ENCODE assay signal across 8 mouse cellular contexts in the genomic region with DNA sequence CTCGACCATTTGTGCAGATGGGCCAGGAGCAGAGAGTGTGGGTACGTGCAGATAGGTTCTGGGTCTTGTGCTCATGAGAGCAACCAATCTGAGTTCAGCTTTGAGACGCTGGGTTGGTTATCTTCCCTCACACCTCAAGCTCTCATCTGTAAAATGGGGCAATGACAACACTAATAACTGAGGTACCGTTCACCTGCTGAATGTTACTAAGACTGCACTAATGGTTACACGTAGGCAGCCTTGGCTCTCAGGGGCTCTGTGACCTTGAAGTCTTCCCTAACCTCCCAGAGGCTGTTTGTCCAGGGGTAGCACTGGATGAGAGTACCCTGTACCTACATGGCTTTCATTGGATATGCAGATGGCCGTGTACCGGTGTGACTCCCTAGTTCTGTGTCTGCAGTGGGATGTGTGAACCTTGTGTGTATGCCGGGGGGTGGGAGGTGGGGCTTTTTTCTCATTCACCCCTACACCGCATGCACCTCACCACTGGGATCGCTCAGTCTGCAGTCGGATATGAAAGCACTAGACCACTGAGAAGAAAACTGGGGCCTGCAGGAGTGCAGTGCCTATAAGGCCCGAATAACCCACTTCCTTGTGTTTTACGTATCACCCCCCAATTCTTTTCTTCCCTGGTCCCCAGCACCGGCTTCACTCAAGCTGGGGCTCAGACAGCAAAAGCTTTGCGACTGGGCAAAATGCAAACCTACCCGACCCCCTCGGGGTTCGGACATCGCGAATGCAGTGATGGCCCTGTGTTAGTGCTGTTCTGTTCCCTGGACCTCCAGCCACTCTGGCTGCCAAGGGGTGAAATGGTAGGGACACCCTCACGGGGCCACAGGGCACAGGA. TPM values are rescaled to one million over a fixed set of nuclear protein-coding genes. Genes with fewer than 3 reads are reported as not detected.
DNase-seq lines count a peak whose midpoint lies in the region; ATAC-seq and TF ChIP-seq lines count a peak whose summit lies in the region.

No protein-coding gene starts in this region.

- H3K27ac ChIP-seq in bone marrow, adult 2 months (ENCODE audit: control insufficient read depth, insufficient read depth, low read depth, low read length, poor library complexity) = peak overlapping the region; percentile 100
- peak overlapping the region; percentile 93 for H3K27ac ChIP-seq in heart, embryonic 16.5 days (ENCODE audit: low read length)
- H3K27ac ChIP-seq in liver, postnatal 0 days (ENCODE audit: low read depth) = peak overlapping the region; percentile 98

- no peak for TF ChIP-seq POLR2A in bone marrow, adult 2 months (IDR thresholded peaks at IDR 0.05; ENCODE audit: borderline replicate concordance, control insufficient read depth, low read depth, low read length)

- no peaks in the 10 kb centered on the region for H3K36me3 ChIP-seq in heart, embryonic 16.5 days (ENCODE audit: control insufficient read depth, insufficient read depth)
- no peaks in the 10 kb centered on the region for H3K36me3 ChIP-seq in liver, postnatal 0 days (replicated peaks; ENCODE audit: insufficient read depth, low read length)

- peak overlapping the region; percentile 99 for H3K4me3 ChIP-seq in bone marrow, adult 2 months (replicated peaks; ENCODE audit: control insufficient read depth, low read depth, low read length)
- peak overlapping the region; percentile 97 for H3K4me3 ChIP-seq in heart, embryonic 16.5 days (ENCODE audit: low read length)
- H3K4me3 ChIP-seq in liver, postnatal 0 days (ENCODE audit: low read depth, low read length) = peak overlapping the region; percentile 97

- no peak for TF ChIP-seq EP300 in liver, postnatal 0 days (IDR thresholded peaks at IDR 0.05; ENCODE audit: low read depth)

- H3K27me3 ChIP-seq in heart, embryonic 16.5 days (ENCODE audit: control insufficient read depth, insufficient read depth, low read length) = no peaks in the 10 kb centered on the region
- no peaks in the 10 kb centered on the region for H3K27me3 ChIP-seq in liver, postnatal 0 days (ENCODE audit: insufficient read depth, low read length)

- ATAC-seq in heart, embryonic 16.5 days (replicated peaks; ENCODE audit: extremely low read depth, insufficient read depth, low FRiP score) = no peak
- ATAC-seq in liver, postnatal 0 days = no peak
- no peak for ATAC-seq in monocyte, adult 5-6 weeks (replicated peaks; ENCODE audit: insufficient number of reproducible peaks, low FRiP score, low TSS enrichment, poor library complexity, severe bottlenecking)
- ATAC-seq in inflammation-experienced regulatory T-cells, adult 6 months = no peak

- no peak for TF ChIP-seq CTCF in bone marrow, adult 2 months (IDR thresholded peaks at IDR 0.05; ENCODE audit: control insufficient read depth, insufficient read depth, low read length)
- no peak for TF ChIP-seq CTCF in liver, postnatal 0 days (IDR thresholded peaks at IDR 0.05; ENCODE audit: low read depth)

- H3K9me3 ChIP-seq in heart, embryonic 16.5 days (replicated peaks; ENCODE audit: control insufficient read depth, low read length) = no peaks in the 10 kb centered on the region
- no peaks in the 10 kb centered on the region for H3K9me3 ChIP-seq in liver, postnatal 0 days (ENCODE audit: low read length)

- WGBS in bone marrow, adult 2 months = 6% methylated on average over 21 of the region's 21 CpGs
- 7% methylated on average over 21 of the region's 21 CpGs for WGBS in heart, embryonic 16.5 days
- 7% methylated on average over 21 of the region's 21 CpGs for WGBS in liver, postnatal 0 days (ENCODE audit: insufficient replicate concordance)

- H3K4me2 ChIP-seq in heart, embryonic 16.5 days (ENCODE audit: low read depth, low read length) = peak overlapping the region; percentile 98
- H3K4me2 ChIP-seq in liver, postnatal 0 days (ENCODE audit: low read depth, low read length) = peak overlapping the region; percentile 80

- peak; percentile 41 for DNase-seq in kidney, adult 9 months
- DNase-seq in kidney, postnatal 36 days = no peak
- DNase-seq in liver, postnatal 0 days = peak; percentile 29
- DNase-seq in cerebellum, adult 11 months = no peak

- peak overlapping the region; percentile 95 for H3K9ac ChIP-seq in heart, embryonic 16.5 days (ENCODE audit: low read length)
- H3K9ac ChIP-seq in liver, postnatal 0 days (replicated peaks) = peak overlapping the region; percentile 97

- peaks cover 8% of the 10 kb centered on the region for H3K4me1 ChIP-seq in bone marrow, adult 2 months (ENCODE audit: control insufficient read depth, insufficient read depth, low read length)
- peaks cover 38% of the 10 kb centered on the region for H3K4me1 ChIP-seq in heart, embryonic 16.5 days (ENCODE audit: control insufficient read depth, insufficient read depth, low read length)
- H3K4me1 ChIP-seq in liver, postnatal 0 days (ENCODE audit: insufficient read depth) = peaks cover 30% of the 10 kb centered on the region

RNA-seq across cellular contexts. Expression of a gene that starts 0.8 kb away (rescaled TPM):
- polyA plus RNA-seq in bone marrow, adult 2 months (2011; ENCODE audit: insufficient read depth, insufficient read length, low replicate concordance, missing spikeins) = 26.7 and 60.0 TPM in 2 replicates
- polyA plus RNA-seq in heart, embryonic 16.5 days (2015; fragmentation: Nextera tagmentation; extraction: Ambion mirVana) = 42.7 and 46.5 TPM in 2 replicates
- polyA plus RNA-seq in liver, postnatal 0 days (2015; fragmentation: Nextera tagmentation; extraction: Ambion mirVana) = 26.2 and 28.2 TPM in 2 replicates
- 17.1 to 52.7 TPM (median 36.1 TPM) in 3 replicates for total RNA-seq in monocyte, adult 5-6 weeks (2017)
- polyA plus RNA-seq in inflammation-experienced regulatory T-cells, adult 6 months (2017; shearing (Covaris generic)) = 10 to 100 TPM; 24.3 to 29.6 (median 28.6) TPM

RNA-seq across cellular contexts. Expression of a gene that starts 8.3 kb away (rescaled TPM):
- polyA plus RNA-seq in bone marrow, adult 2 months (2011; ENCODE audit: insufficient read depth, insufficient read length, low replicate concordance, missing spikeins) = not detected in 2 replicates
- 0.04 and 0.89 TPM in 2 replicates for polyA plus RNA-seq in heart, embryonic 16.5 days (2015; fragmentation: Nextera tagmentation; extraction: Ambion mirVana)
- 7.0 TPM in 2 replicates for polyA plus RNA-seq in liver, postnatal 0 days (2015; fragmentation: Nextera tagmentation; extraction: Ambion mirVana)
- 0.10 TPM in 1 of 3 replicates, not detected in the others for total RNA-seq in monocyte, adult 5-6 weeks (2017)
- not detected for polyA plus RNA-seq in inflammation-experienced regulatory T-cells, adult 6 months (2017; shearing (Covaris generic))

RNA-seq across cellular contexts. Expression of a gene that starts 56.7 kb away (rescaled TPM):
- polyA plus RNA-seq in bone marrow, adult 2 months (2011; ENCODE audit: insufficient read depth, insufficient read length, low replicate concordance, missing spikeins) = not detected in 2 replicates
- polyA plus RNA-seq in heart, embryonic 16.5 days (2015; fragmentation: Nextera tagmentation; extraction: Ambion mirVana) = 0.04 TPM in 1 of 2 replicates, not detected in the other
- polyA plus RNA-seq in liver, postnatal 0 days (2015; fragmentation: Nextera tagmentation; extraction: Ambion mirVana) = not detected in 2 replicates
- not detected in 3 replicates for total RNA-seq in monocyte, adult 5-6 weeks (2017)
- polyA plus RNA-seq in inflammation-experienced regulatory T-cells, adult 6 months (2017; shearing (Covaris generic)) = not detected

Comparison
In these comparisons a context has a peak if more than half of its experiments do, and no peak if none do; other contexts are left out.
1. DNase-seq: peak in kidney, adult 9 months (single experiment) and liver, postnatal 0 days (single experiment); none in kidney, postnatal 36 days (0 of 2) and cerebellum, adult 11 months (single experiment).
2. Peak in every context shown above with its lines, with median percentiles within 50 percentile points of each other: H3K27ac ChIP-seq and H3K4me3 ChIP-seq.